Mouse (Mus musculus) lung, adult 2 months (tissue): ENCODE measurements around the gene Lsr. TPM values are rescaled to one million over a fixed set of nuclear protein-coding genes. Genes with fewer than 3 reads are reported as not detected.
"Not testable (repeated sequence)": the region's sequence is repeated elsewhere in the genome, so short reads cannot be mapped to it uniquely, and the experiment has no call there.

Experiments used
- DNase-seq: peaks from one replicate; pipeline ENCODE4 v3.0.0; 2022
- H3K4me1 ChIP-seq: fragments of 200-500 bp; 2 replicates; pipeline ENCODE4 v1.6.1; 2011; ENCODE audit warnings: low read length; ENCODE audit not compliant: control insufficient read depth, insufficient read depth
- H3K4me3 ChIP-seq: fragments of 200-500 bp; replicated peaks from 2 replicates; pipeline ENCODE3; 2011; ENCODE audit warnings: low read depth, mild to moderate bottlenecking, control low read depth, low read length; ENCODE audit errors: extremely low read depth
- CTCF ChIP-seq: fragments of 200-500 bp; IDR thresholded peaks from 2 replicates; pipeline ENCODE4 v1.5.1; 2011; ENCODE audit warnings: mild to moderate bottlenecking, low read length, control low read depth; ENCODE audit not compliant: insufficient read depth
- POLR2A ChIP-seq: fragments of 200-500 bp; IDR thresholded peaks from 2 replicates; pipeline ENCODE4 v1.6.1; 2011; ENCODE audit warnings: low read depth, mild to moderate bottlenecking, control low read depth, low read length, borderline replicate concordance; ENCODE audit errors: extremely low read depth
- WGBS: fragments of 180-500 bp; shearing (Covaris S2); methylation state at CpG from one replicate; pipeline ENCODE4 v1.1.7; 2018; 5-methylcytosine and 5-hydroxymethylcytosine counted together
- polyA plus RNA-seq: library from polyadenylated mRNA; depleted of rRNA; stranded (reverse); fragments of >200 nt; gene quantifications from 2 replicates; pipeline ENCODE4 v1.2.3, GENCODE M21; 2012

Gene Lsr
- polyA plus RNA-seq, 1 experiment = 93.0 TPM

- peak overlapping the region; percentile 88 for H3K4me3 ChIP-seq
- peaks cover 7% of the 10 kb centered on the region for H3K4me1 ChIP-seq
- under 1% methylated on average over 64 of the region's 64 CpGs for WGBS
- TF ChIP-seq CTCF (peak; percentile 41), POLR2A (peak; percentile 70; the same call in 1 of the 2 replicates)
- peak; percentile 89 for DNase-seq
Measured at GRCm38 (mm10) chr7:30955584-30956356, 17.5 kb downstream of the Lsr start.

- DNase-seq = no peak
- TF ChIP-seq CTCF = no peak
- Histone ChIP-seq H3K4me1 (peaks cover 7% of the 10 kb centered on the region), H3K4me3 (no peak overlapping the region)
- 76% methylated on average over 12 of the region's 12 CpGs for WGBS
Measured at GRCm38 (mm10) chr7:30954971-30955520, 18.2 kb downstream of the Lsr start.

GRCm38 (mm10) chr7:30954036-30954435, 19.2 kb downstream of the Lsr start:
- no peak for DNase-seq
- TF ChIP-seq CTCF = no peak
- WGBS = 54% methylated on average over 3 of the region's 3 CpGs
- Histone ChIP-seq H3K4me1 (peaks cover 7% of the 10 kb centered on the region), H3K4me3 (no peak overlapping the region)

- 78% methylated on average over 6 of the region's 6 CpGs for WGBS
Measured at GRCm38 (mm10) chr7:30953459-30953858, 19.8 kb downstream of the Lsr start.

GRCm38 (mm10) chr7:30952441-30953265, 20.6 kb downstream of the Lsr start:
- Histone ChIP-seq H3K4me3 (no peak overlapping the region), H3K4me1 (peaks cover 2% of the 10 kb centered on the region)
- DNase-seq = no peak
- 92% methylated on average over 16 of the region's 16 CpGs for WGBS
- TF ChIP-seq POLR2A (no peak), CTCF (no peak)

More at GRCm38 (mm10) chr7:30953459-30953858, 19.8 kb downstream of the Lsr start:
- DNase-seq = no peak
- TF ChIP-seq POLR2A (no peak), CTCF (no peak)
- Histone ChIP-seq H3K4me1 (peaks cover 7% of the 10 kb centered on the region), H3K4me3 (no peak overlapping the region)

GRCm38 (mm10) chr7:30949902-30950301, 23.4 kb downstream of the Lsr start:
- not testable (repeated sequence) for DNase-seq, H3K4me3 ChIP-seq, H3K4me1 ChIP-seq
- 56% methylated on average over 3 of the region's 3 CpGs for WGBS

- Histone ChIP-seq H3K4me1 (no peaks in the 10 kb centered on the region), H3K4me3 (no peak overlapping the region)
- no peak for TF ChIP-seq CTCF
- no peak for TF ChIP-seq POLR2A
- DNase-seq = no peak
- WGBS = 95% methylated on average over 7 of the region's 7 CpGs
Measured at GRCm38 (mm10) chr7:30945876-30946275, 27.4 kb downstream of the Lsr start.

- WGBS = 80% methylated on average over 7 of the region's 7 CpGs
- not testable (repeated sequence) for H3K4me3 ChIP-seq, H3K4me1 ChIP-seq, DNase-seq
Measured at GRCm38 (mm10) chr7:30945466-30945865, 27.8 kb downstream of the Lsr start.

- 52% methylated on average over 2 of the region's 2 CpGs for WGBS
- DNase-seq, H3K4me3 ChIP-seq, H3K4me1 ChIP-seq: not testable (repeated sequence)
Measured at GRCm38 (mm10) chr7:30944706-30945105, 28.6 kb downstream of the Lsr start.
